Mouse (Mus musculus) thymus, adult 2 months (tissue): ENCODE data around the gene Bok.

ENCODE experiments used
- CTCF ChIP-seq: fragments of 200-500 bp; IDR thresholded peaks from 2 replicates; pipeline ENCODE4 v1.5.1; 2012; ENCODE audit warnings: mild to moderate bottlenecking, control low read depth, low read length, moderate library complexity, borderline replicate concordance; ENCODE audit not compliant: control insufficient read depth, poor library complexity, insufficient read depth; ENCODE audit errors: extremely low read depth
- POLR2A ChIP-seq: fragments of 200-500 bp; IDR thresholded peaks from 2 replicates; pipeline ENCODE4 v1.6.1; 2012; ENCODE audit warnings: mild to moderate bottlenecking, low read length, control low read depth, moderate library complexity; ENCODE audit not compliant: control insufficient read depth, poor library complexity, insufficient read depth; ENCODE audit errors: extremely low read depth

DNA sequence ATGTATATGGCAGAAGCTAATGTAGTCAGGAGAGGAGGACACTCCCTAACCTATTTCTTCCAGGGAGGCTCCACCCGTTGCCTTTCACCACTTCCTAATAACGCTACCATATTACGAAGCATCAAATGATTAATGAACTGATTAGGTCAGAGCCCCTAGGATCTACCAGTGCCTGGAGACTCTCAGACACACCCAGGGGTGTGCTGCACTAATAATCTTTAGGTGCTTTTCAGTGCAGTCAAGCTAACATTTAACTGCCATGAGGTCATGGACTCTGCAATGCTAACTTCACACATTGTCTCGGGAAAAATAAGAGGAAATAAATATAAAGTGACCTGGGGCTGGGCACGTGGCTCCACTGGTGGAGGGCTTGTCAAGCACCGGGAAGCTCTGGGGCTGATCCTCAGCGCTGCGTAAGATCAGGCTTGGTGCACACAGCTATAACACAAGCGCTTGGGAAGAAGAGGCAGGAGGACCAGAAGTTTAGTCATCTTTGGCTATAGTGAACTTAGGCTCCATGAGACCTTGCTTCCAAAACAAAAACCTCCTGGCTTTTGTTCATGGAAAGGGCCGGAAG, 18.1 kb downstream of the Bok start:
- no peak for TF ChIP-seq POLR2A
- TF ChIP-seq CTCF, result no peak
